Mouse (Mus musculus): ENCODE data around the gene Arntl2. TPM values are rescaled to one million over a fixed set of nuclear protein-coding genes. Genes with fewer than 3 reads are reported as not detected.
"Not testable (repeated sequence)": the region's sequence is repeated elsewhere in the genome, so short reads cannot be mapped to it uniquely, and the experiment has no call there.

Arntl2 gene
- polyA plus RNA-seq, 1 experiment from 2014 or later, result 0.30 TPM

DNA sequence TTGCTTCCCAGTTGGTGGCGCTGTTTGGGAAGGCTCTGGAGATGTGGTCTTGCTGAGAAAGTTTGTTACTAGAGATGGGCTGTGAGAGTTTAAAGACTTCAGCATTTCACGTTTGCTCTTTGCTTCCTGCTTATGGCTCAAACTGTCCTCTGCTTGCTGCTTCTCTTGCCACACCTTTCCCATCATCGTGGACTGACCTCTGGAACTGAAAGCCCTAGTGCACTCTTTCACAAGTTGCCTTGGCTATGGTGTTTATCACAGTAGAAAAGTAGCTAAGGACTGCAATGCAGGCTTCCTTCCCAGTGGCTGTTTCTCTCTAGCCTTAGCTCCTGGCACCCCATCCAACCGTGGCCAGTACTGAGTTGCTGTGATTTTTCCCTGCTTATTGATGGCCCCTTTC is 35.1 kb upstream of the Arntl2 start:
- WGBS (ENCODE audit: insufficient replicate concordance), result 65% methylated on average over 4 of the region's 4 CpGs
- DNase-seq (no peak), ATAC-seq (ENCODE audit: low read depth) (no peak)
- Histone ChIP-seq H3K9me3 (replicated peaks) (no peaks in the 10 kb centered on the region), H3K27me3 (no peaks in the 10 kb centered on the region), H3K27ac (no peak overlapping the region), H3K4me1 (replicated peaks) (peaks cover 10% of the 10 kb centered on the region), H3K4me2 (no peak overlapping the region), H3K9ac (no peak overlapping the region), H3K4me3 (replicated peaks) (no peak overlapping the region), H3K36me3 (no peaks in the 10 kb centered on the region)

GRCm38 (mm10) chr6:146762264-146762898 is 33.5 kb upstream of the Arntl2 start:
- Histone ChIP-seq H3K9ac (no peak overlapping the region), H3K4me2 (no peak overlapping the region), H3K9me3 (replicated peaks) (no peaks in the 10 kb centered on the region), H3K4me3 (replicated peaks) (no peak overlapping the region), H3K36me3 (0 out of 2 replicates have a peak, but pooled peaks cover 3% of the 10 kb centered on the region), H3K27me3 (no peaks in the 10 kb centered on the region), H3K4me1 (replicated peaks) (no peaks in the 10 kb centered on the region), H3K27ac (no peak overlapping the region)
- WGBS (ENCODE audit: insufficient replicate concordance), result 54% methylated on average over 5 of the region's 5 CpGs
- ATAC-seq (ENCODE audit: low read depth) (no peak), DNase-seq (no peak)

DNA sequence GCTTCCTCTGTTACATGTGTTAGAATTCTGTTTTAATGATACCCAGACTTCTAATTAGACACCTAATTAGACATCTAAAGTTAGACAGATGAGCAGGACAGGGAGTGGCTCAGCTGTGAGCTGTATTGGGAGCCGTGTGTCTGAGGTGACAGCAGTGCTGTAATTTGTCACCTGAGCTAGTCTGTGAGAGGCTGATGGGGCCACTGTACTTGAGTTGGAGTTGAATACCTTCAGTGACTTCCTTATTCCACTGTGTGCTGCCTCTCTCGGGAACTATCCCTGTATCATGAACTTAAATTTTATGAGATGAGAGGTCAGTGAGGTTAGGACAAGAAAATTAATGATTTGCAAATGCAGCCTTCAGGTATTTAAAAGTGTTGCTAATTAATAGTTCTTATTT is 31.3 kb upstream of the Arntl2 start:
- H3K27me3 ChIP-seq, result no peaks in the 10 kb centered on the region
- DNase-seq, result no peak
- H3K4me1 ChIP-seq (replicated peaks), result no peaks in the 10 kb centered on the region
- WGBS (ENCODE audit: insufficient replicate concordance), result 54% methylated on average over 2 of the region's 2 CpGs
- no peak overlapping the region for H3K9ac ChIP-seq
- no peak overlapping the region for H3K4me3 ChIP-seq (replicated peaks)
- H3K4me2 ChIP-seq, result no peak overlapping the region
- ATAC-seq (ENCODE audit: low read depth), result no peak
- no peaks in the 10 kb centered on the region for H3K9me3 ChIP-seq (replicated peaks)
- peaks cover 20% of the 10 kb centered on the region for H3K36me3 ChIP-seq
- H3K27ac ChIP-seq, result no peak overlapping the region

GRCm38 (mm10) chr6:146765270-146765669 is 30.6 kb upstream of the Arntl2 start:
- H3K27me3 ChIP-seq, result no peaks in the 10 kb centered on the region
- H3K27ac ChIP-seq, result no peak overlapping the region
- peaks cover 22% of the 10 kb centered on the region for H3K36me3 ChIP-seq
- ATAC-seq (ENCODE audit: low read depth) (no peak), DNase-seq (no peak)
- WGBS (ENCODE audit: insufficient replicate concordance), result 62% methylated on average over 4 of the region's 4 CpGs
- H3K4me3 ChIP-seq (replicated peaks), result no peak overlapping the region
- H3K9me3 ChIP-seq (replicated peaks), result no peaks in the 10 kb centered on the region
- H3K4me2 ChIP-seq, result no peak overlapping the region
- H3K9ac ChIP-seq, result no peak overlapping the region
- no peaks in the 10 kb centered on the region for H3K4me1 ChIP-seq (replicated peaks)

DNA sequence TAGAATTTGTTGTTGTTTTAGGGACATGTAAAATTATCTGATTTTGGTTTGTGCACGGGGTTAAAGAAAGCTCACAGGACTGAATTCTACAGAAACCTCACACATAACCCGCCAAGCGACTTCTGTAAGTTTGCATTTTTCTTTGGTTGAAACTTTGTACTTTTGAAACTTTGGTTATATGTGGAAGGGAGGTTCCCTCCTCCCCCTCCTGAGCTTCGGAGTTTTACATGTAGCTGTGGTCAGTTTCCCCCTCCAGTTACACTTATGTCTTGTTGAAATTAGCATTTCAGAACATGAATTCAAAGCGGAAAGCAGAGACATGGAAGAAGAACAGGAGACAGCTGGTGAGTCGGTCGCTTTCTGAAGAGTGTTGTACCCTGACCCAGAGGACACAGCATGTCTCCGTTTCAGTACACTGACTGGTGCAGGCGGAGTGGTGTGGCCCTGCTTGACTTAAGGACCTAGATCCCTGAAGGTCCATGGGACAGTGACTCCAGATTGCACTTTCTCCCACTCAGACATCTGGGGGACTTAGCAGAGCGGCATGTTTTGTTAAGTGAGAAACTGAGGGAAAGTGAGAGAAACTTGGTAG is 26.9 kb upstream of the Arntl2 start:
- Histone ChIP-seq H3K27me3 (no peaks in the 10 kb centered on the region), H3K9me3 (replicated peaks) (no peaks in the 10 kb centered on the region), H3K4me2 (no peak overlapping the region), H3K4me3 (replicated peaks) (no peak overlapping the region), H3K4me1 (replicated peaks) (no peaks in the 10 kb centered on the region), H3K27ac (no peak overlapping the region), H3K36me3 (peaks cover 25% of the 10 kb centered on the region), H3K9ac (no peak overlapping the region)
- 78% methylated on average over 10 of the region's 10 CpGs for WGBS (ENCODE audit: insufficient replicate concordance)
- DNase-seq, result no peak
- no peak for ATAC-seq (ENCODE audit: low read depth)

GRCm38 (mm10) chr6:146770005-146770745 is 25.7 kb upstream of the Arntl2 start:
- Histone ChIP-seq H3K9me3 (replicated peaks) (no peaks in the 10 kb centered on the region), H3K27ac (no peak overlapping the region), H3K4me3 (replicated peaks) (no peak overlapping the region), H3K4me2 (no peak overlapping the region), H3K27me3 (no peaks in the 10 kb centered on the region), H3K36me3 (peaks cover 26% of the 10 kb centered on the region), H3K9ac (no peak overlapping the region), H3K4me1 (replicated peaks) (no peaks in the 10 kb centered on the region)
- 55% methylated on average over 6 of the region's 6 CpGs for WGBS (ENCODE audit: insufficient replicate concordance)
- ATAC-seq (ENCODE audit: low read depth), result no peak
- no peak for DNase-seq

DNA sequence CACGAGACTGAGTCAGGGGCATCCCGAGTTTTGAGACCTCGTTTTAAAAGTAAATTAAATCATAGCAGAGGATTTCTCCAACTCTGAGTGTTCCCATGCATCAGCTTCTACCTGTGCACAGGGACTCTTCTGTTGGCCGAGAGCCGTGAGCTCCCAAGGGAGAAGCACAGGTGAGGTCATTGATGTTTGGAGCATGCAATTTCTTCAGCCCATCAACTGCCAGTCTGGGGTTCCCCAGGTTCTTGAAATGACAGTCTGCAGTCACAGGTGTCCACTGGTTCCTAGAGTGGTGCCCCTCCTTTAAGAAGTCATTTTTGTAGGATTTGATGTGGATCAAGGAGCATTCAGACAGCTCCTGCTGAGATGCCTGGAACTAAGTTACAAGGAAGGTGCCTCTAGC is 25.0 kb upstream of the Arntl2 start:
- no peak overlapping the region for H3K9ac ChIP-seq
- ATAC-seq (ENCODE audit: low read depth) (no peak), DNase-seq (no peak)
- H3K36me3 ChIP-seq, result peaks cover 28% of the 10 kb centered on the region
- H3K4me1 ChIP-seq (replicated peaks), result no peaks in the 10 kb centered on the region
- 77% methylated on average over 5 of the region's 5 CpGs for WGBS (ENCODE audit: insufficient replicate concordance)
- no peak overlapping the region for H3K27ac ChIP-seq
- no peaks in the 10 kb centered on the region for H3K27me3 ChIP-seq
- H3K4me2 ChIP-seq, result no peak overlapping the region
- H3K9me3 ChIP-seq (replicated peaks), result no peaks in the 10 kb centered on the region
- H3K4me3 ChIP-seq (replicated peaks), result no peak overlapping the region

DNA sequence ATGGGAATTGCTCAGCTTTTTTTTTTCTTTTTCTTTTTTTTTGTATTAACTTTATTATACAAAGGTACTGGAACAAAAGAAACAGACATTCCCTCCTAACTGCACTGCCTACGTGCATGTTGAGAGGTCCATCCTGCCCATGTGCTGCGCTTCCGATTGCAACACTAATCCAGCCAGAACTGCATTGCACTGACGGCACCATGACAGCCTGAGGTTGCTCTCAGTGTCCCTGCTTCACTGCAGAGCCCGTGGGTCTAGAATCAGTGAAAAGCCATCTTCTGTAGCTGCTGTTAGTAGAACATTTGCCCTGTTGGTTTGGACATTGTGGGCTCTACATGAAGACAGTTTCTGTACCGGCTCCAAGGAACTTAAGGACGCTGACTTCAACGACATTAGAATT is 20.0 kb upstream of the Arntl2 start:
- WGBS (ENCODE audit: insufficient replicate concordance), result 61% methylated on average over 8 of the region's 8 CpGs
- H3K4me3 ChIP-seq (replicated peaks); H3K9me3 ChIP-seq (replicated peaks); DNase-seq; ATAC-seq (ENCODE audit: low read depth); H3K36me3 ChIP-seq; H3K27me3 ChIP-seq; H3K9ac ChIP-seq; H3K27ac ChIP-seq; H3K4me2 ChIP-seq: not testable (repeated sequence)
- H3K4me1 ChIP-seq (replicated peaks), result peaks cover 13% of the 10 kb centered on the region

DNA sequence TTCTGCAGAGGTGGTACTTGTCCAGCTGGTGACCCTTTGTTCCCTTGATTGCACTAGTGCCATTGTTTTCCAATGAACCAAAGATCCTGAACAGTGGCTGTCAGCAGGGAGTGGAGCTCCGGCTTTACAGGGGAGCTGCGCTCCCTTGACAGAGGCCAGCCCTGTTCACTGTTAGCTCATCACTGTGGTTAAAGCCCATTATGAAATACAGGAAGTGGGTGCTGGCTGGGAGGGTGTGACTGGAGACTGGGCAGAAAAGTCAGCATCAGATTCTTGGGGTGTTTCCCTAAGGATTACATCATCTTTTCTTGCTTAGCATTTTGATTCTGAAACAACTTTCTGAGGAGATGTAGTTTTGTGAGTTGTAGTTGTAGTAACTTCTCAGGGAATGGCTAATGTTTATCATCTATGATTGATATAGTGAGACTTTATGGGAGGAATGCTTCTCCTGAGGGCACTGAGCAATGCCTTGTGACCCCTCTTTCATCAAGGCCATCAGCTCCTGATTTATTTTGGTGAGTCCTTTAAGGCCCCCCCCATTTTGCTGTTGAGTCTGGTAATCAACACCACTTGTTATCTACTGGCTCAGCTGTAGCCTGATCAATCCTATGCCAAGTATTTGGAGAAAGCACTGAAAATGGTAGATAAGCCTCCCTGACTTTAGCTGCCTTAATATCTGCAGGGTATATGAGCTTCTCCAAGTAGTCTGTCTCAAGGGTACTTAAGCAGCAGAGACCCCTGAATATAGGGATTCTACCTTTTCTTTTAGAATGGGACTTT is 19.1 kb upstream of the Arntl2 start:
- WGBS (ENCODE audit: insufficient replicate concordance), result 20% methylated on average over 2 of the region's 2 CpGs
- H3K27me3 ChIP-seq, result no peaks in the 10 kb centered on the region
- H3K4me2 ChIP-seq, result no peak overlapping the region
- H3K27ac ChIP-seq, result no peak overlapping the region
- H3K4me1 ChIP-seq (replicated peaks), result peaks cover 13% of the 10 kb centered on the region
- DNase-seq, result peak; percentile 8
- H3K9ac ChIP-seq, result no peak overlapping the region
- H3K9me3 ChIP-seq (replicated peaks), result no peaks in the 10 kb centered on the region
- no peak overlapping the region for H3K4me3 ChIP-seq (replicated peaks)
- peaks cover 2% of the 10 kb centered on the region; the same call in 1 of the 2 replicates for H3K36me3 ChIP-seq
- ATAC-seq (ENCODE audit: low read depth), result peak; percentile 73

DNA sequence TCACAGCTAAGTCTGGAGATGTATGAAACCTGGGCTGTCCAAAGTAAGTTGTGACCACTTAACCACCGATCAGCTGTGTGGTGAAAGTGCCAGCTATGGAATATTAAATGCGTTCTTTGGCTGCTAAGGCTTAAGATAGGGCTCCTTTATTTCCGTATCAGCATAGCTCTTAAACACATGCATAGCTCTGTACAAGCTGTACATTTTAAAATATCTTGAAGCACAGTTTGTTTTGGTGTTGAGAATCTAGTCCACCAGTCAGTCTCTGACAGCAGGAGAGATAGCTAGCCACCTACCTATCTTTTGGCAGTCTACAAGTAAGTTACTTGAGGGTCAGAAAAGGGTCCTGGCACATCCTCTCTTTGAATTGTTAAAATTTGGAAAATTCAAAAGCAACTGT is 17.8 kb upstream of the Arntl2 start:
- no peaks in the 10 kb centered on the region for H3K27me3 ChIP-seq
- 71% methylated on average over 3 of the region's 3 CpGs for WGBS (ENCODE audit: insufficient replicate concordance)
- no peak overlapping the region for H3K4me2 ChIP-seq
- no peak overlapping the region for H3K4me3 ChIP-seq (replicated peaks)
- no peak for DNase-seq
- ATAC-seq (ENCODE audit: low read depth), result no peak
- H3K27ac ChIP-seq, result no peak overlapping the region
- H3K9me3 ChIP-seq (replicated peaks), result no peaks in the 10 kb centered on the region
- no peak overlapping the region for H3K9ac ChIP-seq
- peaks cover 2% of the 10 kb centered on the region; the same call in 1 of the 2 replicates for H3K36me3 ChIP-seq
- peaks cover 13% of the 10 kb centered on the region for H3K4me1 ChIP-seq (replicated peaks)

DNA sequence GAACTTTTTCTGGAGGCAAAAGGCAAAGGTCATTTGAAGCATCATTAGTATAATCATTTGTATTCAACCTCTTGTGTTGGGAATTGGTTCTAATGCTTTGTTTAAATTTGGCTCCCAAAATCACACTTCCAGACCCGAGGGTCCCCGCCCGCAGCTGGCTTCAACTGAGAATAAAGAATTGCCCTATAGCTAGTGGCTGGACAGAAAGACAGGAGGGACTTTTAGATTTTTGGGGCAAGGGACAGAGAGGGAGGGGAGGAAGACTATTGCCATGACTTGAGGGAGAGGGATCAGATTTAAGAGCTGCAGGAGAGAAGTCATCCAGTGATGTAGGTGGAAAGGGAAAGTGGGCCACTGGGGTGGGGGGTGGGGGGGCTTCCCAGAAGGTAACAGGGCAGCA is 14.3 kb upstream of the Arntl2 start:
- Histone ChIP-seq H3K27me3 (no peaks in the 10 kb centered on the region), H3K4me1 (replicated peaks) (peaks cover 10% of the 10 kb centered on the region), H3K36me3 (no peaks in the 10 kb centered on the region), H3K9me3 (replicated peaks) (no peaks in the 10 kb centered on the region), H3K4me2 (no peak overlapping the region), H3K4me3 (replicated peaks) (no peak overlapping the region), H3K27ac (no peak overlapping the region), H3K9ac (no peak overlapping the region)
- DNase-seq, result no peak
- no peak for ATAC-seq (ENCODE audit: low read depth)
- 76% methylated on average over 3 of the region's 3 CpGs for WGBS (ENCODE audit: insufficient replicate concordance)

Data from liver, embryonic 13.5 days (tissue).